Mouse (Mus musculus): ENCODE measurements around the gene Gabpb2.

Gene Gabpb2

GRCm38 (mm10) chr3:95194721-95195135 lies 23.0 kb downstream of the Gabpb2 start:
- in situ Hi-C loops (cut with MboI), result no loop called here

GRCm38 (mm10) chr3:95186888-95187287 lies 30.8 kb downstream of the Gabpb2 start:
- in situ Hi-C loops (cut with MboI), result no loop called here

DNA sequence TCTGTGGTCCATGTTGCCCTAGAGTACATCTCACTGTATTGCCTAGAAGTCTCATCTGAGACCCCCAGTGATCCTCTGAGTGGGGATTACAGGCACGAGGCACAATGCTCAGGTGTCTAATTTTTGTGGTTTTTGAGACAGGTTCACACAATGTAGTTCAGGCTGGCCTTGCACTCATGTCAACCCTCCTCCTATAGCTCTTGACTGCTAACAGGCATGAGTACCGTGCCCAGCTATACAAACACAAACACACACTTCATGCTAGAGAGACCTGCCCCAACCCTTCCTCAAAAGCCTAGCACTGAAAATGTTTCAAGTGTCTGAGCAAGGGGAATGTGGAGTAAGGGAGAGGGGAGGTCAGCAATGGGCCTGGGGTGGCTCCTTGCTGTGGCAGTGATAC lies 31.6 kb downstream of the Gabpb2 start:
- in situ Hi-C loops (cut with MboI), result no loop called here

GRCm38 (mm10) chr3:95184796-95185577 lies 32.7 kb downstream of the Gabpb2 start:
- in situ Hi-C loops (cut with MboI), result no loop called here

GRCm38 (mm10) chr3:95181841-95182240 lies 35.9 kb downstream of the Gabpb2 start:
- in situ Hi-C loops (cut with MboI), result no loop called here

DNA sequence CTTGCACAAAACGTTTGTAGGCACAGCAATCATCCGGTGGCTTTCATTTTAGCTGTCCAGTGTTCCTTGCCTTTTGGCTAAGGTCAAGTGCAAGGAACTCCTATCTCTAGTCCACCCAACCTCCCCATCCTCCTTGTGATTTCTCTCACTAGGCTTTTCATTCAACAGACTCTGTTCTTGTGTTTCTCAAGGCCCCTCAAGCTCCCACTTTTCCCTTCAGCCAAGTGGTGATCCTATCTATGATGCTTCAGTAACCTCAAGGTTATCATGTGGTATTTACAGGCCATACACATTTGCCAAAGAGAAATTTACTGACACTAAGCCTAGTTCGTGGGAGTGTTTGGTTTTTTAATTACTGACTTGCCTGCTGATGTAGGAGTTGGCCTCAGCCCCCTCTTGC lies 37.8 kb downstream of the Gabpb2 start:
- in situ Hi-C loops (cut with MboI), result no loop called here

- in situ Hi-C loops (cut with MboI), result no loop called here
Measured at GRCm38 (mm10) chr3:95178948-95179347, 38.8 kb downstream of the Gabpb2 start.

DNA sequence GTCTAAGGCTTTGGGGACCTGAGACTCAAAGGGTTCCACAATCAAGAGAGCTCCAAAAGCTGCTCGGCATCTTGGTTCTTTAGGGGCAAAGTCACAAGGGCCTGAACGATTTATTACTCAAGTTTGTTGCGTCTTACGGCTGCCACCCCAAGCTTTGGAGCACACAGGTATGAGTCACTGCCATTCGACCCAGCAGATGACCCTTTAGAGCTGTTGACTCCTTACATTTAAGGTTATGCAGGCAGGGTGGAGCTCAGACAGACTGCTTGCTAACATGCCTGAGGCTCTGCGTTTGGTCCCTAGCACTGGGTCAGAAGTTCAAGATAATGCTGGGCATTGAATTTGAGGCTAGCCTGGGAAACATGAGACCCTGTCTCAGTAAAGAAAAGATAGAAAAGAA lies 40.1 kb downstream of the Gabpb2 start:
- in situ Hi-C loops (cut with MboI), result no loop called here

- in situ Hi-C loops (cut with MboI), result no loop called here
Measured at GRCm38 (mm10) chr3:95176500-95176899, 41.2 kb downstream of the Gabpb2 start.

DNA sequence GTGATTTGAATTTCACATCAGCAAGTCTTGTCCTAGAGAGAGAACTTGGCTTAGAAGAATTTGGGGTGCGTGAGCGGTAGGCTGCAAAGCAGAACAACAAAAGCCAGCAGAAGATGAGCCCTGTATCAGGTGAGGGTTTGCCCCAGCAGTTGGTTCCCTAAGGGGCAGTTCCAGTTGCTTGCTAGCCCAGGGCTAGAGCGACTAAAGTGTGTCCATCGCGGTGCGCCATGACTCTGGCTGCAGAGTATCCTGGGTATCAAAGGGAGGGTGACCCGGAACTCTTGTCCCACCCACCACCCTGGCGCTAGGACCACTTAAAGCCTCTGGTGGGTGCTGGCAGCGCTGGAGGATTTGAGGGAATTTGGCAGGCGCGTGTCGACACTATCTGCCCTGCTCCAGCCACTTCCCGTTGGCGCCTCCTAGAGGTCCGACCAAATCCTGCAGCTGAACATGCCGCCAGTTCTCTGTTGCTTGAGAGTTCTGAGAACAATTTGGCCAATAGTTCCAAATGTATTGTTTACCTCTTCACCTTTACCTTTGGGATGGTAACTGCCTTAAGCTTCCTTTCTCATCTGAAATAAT lies 43.6 kb downstream of the Gabpb2 start:
- in situ Hi-C loops (cut with MboI), result no loop called here

GRCm38 (mm10) chr3:95173256-95173949 lies 44.3 kb downstream of the Gabpb2 start:
- in situ Hi-C loops (cut with MboI), result no loop called here

DNA sequence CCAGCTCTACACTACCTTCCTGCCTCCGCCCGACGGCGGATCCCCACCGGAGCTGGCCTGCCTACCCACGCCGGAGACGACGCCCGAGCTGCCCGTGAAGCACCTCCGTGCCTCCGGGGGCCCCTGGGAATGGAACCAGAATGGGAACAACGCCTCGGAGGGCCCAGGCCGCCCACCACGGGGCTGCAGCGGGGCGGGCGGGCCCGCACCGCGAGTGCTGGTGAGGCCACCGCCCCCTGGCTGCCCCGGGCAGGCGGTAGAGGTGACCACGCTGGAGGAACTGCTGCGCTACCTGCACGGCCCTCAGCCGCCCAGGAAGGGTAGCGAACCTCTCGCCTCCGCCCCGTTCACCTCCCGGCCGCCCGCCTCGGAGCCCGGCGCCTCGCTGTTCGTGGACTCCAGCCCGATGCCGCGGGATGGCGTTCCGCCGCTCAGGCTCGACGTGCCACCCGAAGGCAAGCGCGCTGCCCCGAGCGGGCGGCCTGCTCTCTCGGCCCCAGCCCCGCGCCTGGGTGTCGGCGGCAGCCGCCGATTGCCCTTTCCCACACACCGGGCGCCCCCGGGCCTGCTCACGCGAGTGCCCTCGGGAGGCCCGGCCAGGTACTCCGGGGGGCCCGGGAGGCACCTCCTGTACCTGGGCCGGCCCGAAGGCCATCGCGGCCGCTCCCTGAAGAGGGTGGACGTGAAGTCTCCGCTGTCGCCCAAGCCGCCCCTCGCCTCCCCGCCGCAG lies 45.0 kb downstream of the Gabpb2 start:
- in situ Hi-C loops (cut with MboI), result no loop called here

DNA sequence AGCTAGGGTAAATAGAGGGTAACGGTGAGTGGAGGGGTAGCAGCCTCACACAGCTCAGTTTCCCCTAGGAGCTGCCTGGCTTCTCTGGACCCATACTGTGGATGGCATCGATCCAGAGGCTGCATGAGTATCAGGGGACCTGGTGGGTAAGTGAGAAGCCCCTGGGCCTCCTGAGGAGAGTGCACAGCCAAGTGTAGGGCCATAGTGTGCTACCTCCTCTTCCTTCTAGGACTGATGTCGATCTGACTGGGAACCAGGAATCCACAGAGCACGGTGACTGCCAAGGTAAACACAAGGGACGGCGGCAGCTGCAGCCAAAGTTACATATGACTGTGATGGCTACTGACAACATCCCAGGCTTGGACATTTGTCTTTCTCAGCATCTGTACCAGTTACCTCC lies 46.6 kb downstream of the Gabpb2 start:
- in situ Hi-C loops (cut with MboI), result no loop called here

DNA sequence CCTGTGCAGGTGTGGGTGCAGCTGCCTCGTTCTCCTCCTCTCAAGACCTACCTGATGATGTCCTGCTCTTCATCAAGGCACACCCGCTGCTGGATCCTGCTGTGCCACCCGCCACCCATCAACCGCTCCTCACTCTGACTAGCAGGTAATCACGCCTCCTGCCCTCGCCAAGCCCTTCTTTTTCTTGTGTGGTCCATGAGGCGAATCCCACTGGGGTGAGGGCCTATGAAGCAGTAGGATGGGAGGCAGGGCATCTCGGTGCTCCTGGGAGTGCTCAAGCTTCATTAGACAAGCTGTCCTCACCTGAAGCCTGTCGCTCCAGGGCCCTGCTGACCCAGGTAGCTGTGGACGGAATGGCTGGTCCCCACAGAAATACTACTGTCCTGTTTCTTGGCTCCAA lies 47.7 kb downstream of the Gabpb2 start:
- in situ Hi-C loops (cut with MboI), result no loop called here

GRCm38 (mm10) chr3:95164840-95165239 lies 52.9 kb downstream of the Gabpb2 start:
- in situ Hi-C loops (cut with MboI), result no loop called here

DNA sequence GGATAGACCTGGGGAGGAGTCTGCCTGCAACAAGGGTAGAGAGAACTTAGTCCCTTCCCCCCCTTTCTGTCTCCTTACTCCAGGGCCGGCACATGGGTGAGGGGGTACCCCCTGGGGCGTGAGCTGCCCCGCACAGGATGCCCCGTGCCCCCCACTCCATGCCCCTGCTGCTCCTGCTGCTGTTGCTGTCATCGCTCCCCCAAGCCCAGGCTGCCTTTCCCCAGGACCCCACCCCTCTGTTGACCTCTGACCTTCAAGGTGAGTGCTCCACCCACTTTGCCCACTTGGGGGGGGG lies 53.5 kb downstream of the Gabpb2 start:
- in situ Hi-C loops (cut with MboI), result no loop called here

DNA sequence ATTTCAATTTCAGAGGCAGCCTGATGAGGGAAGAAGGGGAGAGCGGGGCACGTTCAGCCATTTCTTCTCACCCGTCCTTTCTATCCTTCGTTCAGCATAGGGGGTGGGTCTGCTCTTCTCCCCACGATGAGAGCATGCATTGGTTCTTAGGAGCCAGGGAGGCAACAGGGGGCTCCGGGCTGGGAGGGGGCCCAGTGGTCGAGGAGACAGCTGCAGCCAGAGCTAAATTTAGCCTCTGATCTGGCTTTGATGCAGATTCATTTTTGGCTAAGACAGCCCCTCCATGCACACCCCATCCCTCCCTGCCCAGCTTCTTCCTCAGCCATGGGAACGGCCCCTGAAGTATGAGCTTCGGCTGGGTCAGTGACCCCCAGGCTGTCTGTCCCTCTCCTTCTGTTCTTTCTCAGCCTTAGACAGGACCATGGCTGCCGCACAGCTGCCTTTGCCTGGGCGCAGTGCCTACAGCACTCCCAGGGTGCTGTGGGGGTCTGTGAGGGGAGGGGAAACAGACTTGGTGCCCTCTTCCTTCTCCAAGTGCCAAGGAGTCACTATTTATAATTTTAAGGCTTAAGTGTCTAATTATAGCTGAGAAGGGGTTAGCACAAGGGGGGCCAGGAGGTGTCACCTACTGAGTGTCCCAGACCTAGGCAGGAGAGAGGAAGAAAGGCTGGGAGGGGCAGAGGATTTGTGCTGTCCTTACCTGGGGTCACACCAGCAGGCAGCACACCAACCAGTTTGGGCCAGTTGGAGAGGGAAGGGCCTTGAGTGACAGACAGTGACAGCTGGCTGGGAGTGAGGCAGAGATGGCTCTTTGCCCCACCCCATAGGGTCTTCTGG lies 54.1 kb downstream of the Gabpb2 start:
- in situ Hi-C loops (cut with MboI), result no loop called here

GRCm38 (mm10) chr3:95162345-95162628 lies 55.4 kb downstream of the Gabpb2 start:
- in situ Hi-C loops (cut with MboI), result no loop called here

DNA sequence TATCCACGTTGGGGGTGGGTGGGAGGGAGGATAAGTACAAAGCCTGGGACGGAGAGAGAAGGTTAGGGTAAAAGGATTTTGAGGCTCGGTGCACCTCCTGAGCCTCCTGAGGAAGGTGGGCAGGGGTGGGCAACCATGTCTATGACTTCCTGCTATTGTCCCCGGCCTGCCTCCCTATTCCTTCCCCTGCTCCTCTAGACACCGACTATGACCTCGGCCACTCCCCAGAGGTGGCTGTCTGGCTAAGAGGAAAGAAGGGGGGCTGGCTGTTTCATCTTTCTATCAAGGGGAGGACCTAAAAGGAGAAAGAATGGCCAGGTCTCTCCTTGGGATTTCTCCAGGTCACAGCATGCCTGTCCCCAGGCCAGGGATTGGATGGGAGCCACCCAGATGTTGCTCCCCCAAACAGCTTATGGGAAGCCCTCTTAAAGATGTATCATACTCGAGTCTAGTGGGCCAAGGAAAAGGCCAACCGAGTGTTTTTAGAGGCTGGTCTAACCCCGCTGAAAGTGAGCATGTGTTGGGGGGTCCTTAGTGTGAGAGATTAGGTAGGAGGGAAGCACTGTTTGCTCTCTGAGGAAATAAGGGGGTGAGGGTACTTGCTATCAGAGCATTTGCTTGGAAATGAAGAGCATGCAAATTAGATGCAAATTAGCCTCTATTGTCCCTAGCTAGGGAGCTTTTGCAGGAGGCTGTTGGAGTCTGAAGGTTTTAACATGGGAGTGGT lies 55.9 kb downstream of the Gabpb2 start:
- in situ Hi-C loops (cut with MboI), result no loop called here

- in situ Hi-C loops (cut with MboI), result no loop called here
Measured at GRCm38 (mm10) chr3:95161041-95161551, 56.6 kb downstream of the Gabpb2 start.
